Mouse (Mus musculus): ENCODE measurements around the gene Sestd1.

DNA sequence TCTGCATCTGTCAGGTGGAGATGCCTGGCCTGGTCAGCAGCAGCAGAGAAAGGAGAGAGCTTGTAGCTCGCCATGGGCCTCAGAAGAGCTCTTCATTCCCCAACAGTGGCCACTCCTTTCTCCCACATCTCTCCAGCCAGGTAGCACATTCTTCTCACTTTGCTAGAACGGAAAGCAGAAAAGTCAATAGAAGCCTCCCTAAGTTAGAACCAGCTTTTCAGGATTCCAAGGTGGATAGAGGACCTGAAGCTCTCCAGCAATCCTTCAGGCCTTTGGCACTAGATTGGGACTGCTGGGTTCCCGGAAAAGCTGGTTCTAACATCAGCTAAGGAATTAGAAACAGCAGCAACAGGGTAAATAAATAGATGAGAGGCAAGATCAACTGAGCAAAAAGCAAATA lies 118.3 kb downstream of the Sestd1 start:
- TF ChIP-seq POLR2A (IDR thresholded peaks at IDR 0.05; ENCODE audit: borderline replicate concordance, insufficient read depth, low read length) (no peak), CTCF (IDR thresholded peaks at IDR 0.05; ENCODE audit: borderline replicate concordance, insufficient read depth, low read depth, low read length) (no peak)
